In the genomic region with DNA sequence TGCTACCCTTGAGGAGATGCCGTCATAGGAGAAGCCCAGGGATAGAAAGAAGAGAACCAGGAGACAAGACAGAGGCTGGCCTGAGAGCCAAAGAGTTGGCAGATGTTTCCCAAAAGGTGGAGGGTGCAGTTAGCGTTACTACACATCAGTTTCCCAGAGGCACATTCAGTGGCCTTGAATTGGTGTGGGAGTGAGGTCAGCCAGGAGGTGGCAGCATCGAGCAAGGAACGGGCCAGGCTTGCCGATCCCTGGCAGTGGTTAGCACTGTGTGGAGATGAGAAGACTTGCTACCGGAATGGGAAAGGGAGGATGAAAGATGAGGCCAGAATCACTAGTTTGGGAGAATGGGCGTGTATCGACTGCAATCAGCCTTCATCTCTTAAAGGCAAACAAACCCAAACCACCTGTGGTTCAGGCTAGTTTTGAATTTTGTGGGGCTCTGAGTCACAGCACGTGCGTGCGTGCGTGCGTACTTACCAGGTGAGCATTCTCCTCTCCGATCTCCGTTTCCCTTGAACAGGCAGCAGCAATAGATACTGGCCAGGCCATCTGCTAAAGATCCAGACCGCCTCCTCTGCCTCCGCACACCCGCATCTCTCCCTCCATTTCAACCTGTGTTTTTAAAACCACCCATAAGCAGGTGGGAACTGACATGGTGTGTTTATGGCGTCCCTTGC, we compare ENCODE assay signal across 8 mouse cellular contexts. TPM values are rescaled to one million over a fixed set of nuclear protein-coding genes. Genes with fewer than 3 reads are reported as not detected.
DNase-seq lines count a peak whose midpoint lies in the region; ATAC-seq and TF ChIP-seq lines count a peak whose summit lies in the region.

No protein-coding gene starts in this region.

- H3K27ac ChIP-seq in heart, embryonic 11.5 days (ENCODE audit: low read depth, low read length): no peak overlapping the region
- H3K27ac ChIP-seq in limb, embryonic 13.5 days: no peak overlapping the region
- no peak overlapping the region for H3K27ac ChIP-seq in midbrain, postnatal 0 days (ENCODE audit: low read depth, low read length)

- no peak overlapping the region for H3K4me3 ChIP-seq in heart, embryonic 11.5 days (ENCODE audit: low read depth, low read length)
- no peak overlapping the region for H3K4me3 ChIP-seq in limb, embryonic 13.5 days
- no peak overlapping the region for H3K4me3 ChIP-seq in midbrain, postnatal 0 days (ENCODE audit: low read depth, low read length)

- no peak for ATAC-seq in heart, embryonic 11.5 days (replicated peaks; ENCODE audit: insufficient number of reproducible peaks, low FRiP score, low TSS enrichment)
- ATAC-seq in limb, embryonic 13.5 days (ENCODE audit: low FRiP score, low read depth): peak; percentile 57; the same call in 1 of the 2 replicates
- ATAC-seq in midbrain, postnatal 0 days (ENCODE audit: low FRiP score): peak; percentile 79; the same call in 1 of the 2 replicates

- H3K4me2 ChIP-seq in heart, embryonic 11.5 days: no peak overlapping the region
- H3K4me2 ChIP-seq in limb, embryonic 13.5 days (replicated peaks): no peak overlapping the region
- H3K4me2 ChIP-seq in midbrain, postnatal 0 days (ENCODE audit: low read depth, low read length, poor library complexity, severe bottlenecking): no peak overlapping the region

- H3K9me3 ChIP-seq in heart, embryonic 11.5 days (replicated peaks; ENCODE audit: control insufficient read depth, low read length): no peaks in the 10 kb centered on the region
- no peaks in the 10 kb centered on the region for H3K9me3 ChIP-seq in limb, embryonic 13.5 days
- H3K9me3 ChIP-seq in midbrain, postnatal 0 days (ENCODE audit: low read length): no peaks in the 10 kb centered on the region

- no peaks in the 10 kb centered on the region for H3K36me3 ChIP-seq in heart, embryonic 11.5 days (ENCODE audit: control insufficient read depth, insufficient read depth, low read length)
- no peaks in the 10 kb centered on the region for H3K36me3 ChIP-seq in limb, embryonic 13.5 days
- H3K36me3 ChIP-seq in midbrain, postnatal 0 days (ENCODE audit: insufficient read depth, low read length): no peaks in the 10 kb centered on the region

- DNase-seq in heart, adult 11 months: peak; percentile 93
- peak; percentile 88 for DNase-seq in embryo, embryonic 10.5 days (ENCODE audit: low spot score)
- peak; percentile 69 for DNase-seq in gastrocnemius, postnatal 25 days
- peak; percentile 43 to 78 for DNase-seq in kidney, adult 8-10 months
- peak; percentile 81 for DNase-seq in midbrain, postnatal 0 days (ENCODE audit: low spot score)
- DNase-seq in spleen, postnatal 36 days (ENCODE audit: low spot score in 2 of 2): peak; percentile 42 to 46

- 39% methylated on average over 19 of the region's 19 CpGs for WGBS in heart, embryonic 11.5 days (ENCODE audit: insufficient replicate concordance)
- WGBS in limb, embryonic 13.5 days: 48% methylated on average over 19 of the region's 19 CpGs
- WGBS in midbrain, postnatal 0 days: 56% methylated on average over 19 of the region's 19 CpGs

- H3K9ac ChIP-seq in heart, embryonic 11.5 days (ENCODE audit: low read depth, low read length): no peak overlapping the region
- H3K9ac ChIP-seq in limb, embryonic 13.5 days: no peak overlapping the region
- no peak overlapping the region for H3K9ac ChIP-seq in midbrain, postnatal 0 days (replicated peaks; ENCODE audit: low read length, poor library complexity, severe bottlenecking)

- TF ChIP-seq CTCF in midbrain, postnatal 0 days (IDR thresholded peaks at IDR 0.05): peak; percentile 96

- H3K4me1 ChIP-seq in heart, embryonic 11.5 days (ENCODE audit: control insufficient read depth, insufficient read depth, low read length): peaks cover 11% of the 10 kb centered on the region
- H3K4me1 ChIP-seq in limb, embryonic 13.5 days: no peaks in the 10 kb centered on the region
- no peaks in the 10 kb centered on the region for H3K4me1 ChIP-seq in midbrain, postnatal 0 days (ENCODE audit: insufficient read depth, low read length)

- peaks cover 7% of the 10 kb centered on the region for H3K27me3 ChIP-seq in heart, embryonic 11.5 days (ENCODE audit: control insufficient read depth, insufficient read depth, low read length)
- H3K27me3 ChIP-seq in limb, embryonic 13.5 days: peaks cover 12% of the 10 kb centered on the region
- no peaks in the 10 kb centered on the region for H3K27me3 ChIP-seq in midbrain, postnatal 0 days (ENCODE audit: insufficient read depth, low read length)

RNA-seq across cellular contexts. Expression of a gene that starts 29.5 kb away (rescaled TPM):
- polyA plus RNA-seq in heart, embryonic 11.5 days (2014; fragmentation: Nextera tagmentation; extraction: Ambion mirVana): 3,916 and 3,947 TPM in 2 replicates
- total RNA-seq in gastrocnemius, postnatal 25 days (2021): 1 to 10 TPM; 6.2 to 8.4 TPM
- 84.9 and 88.9 TPM in 2 replicates for polyA plus RNA-seq in limb, embryonic 13.5 days (2015; fragmentation: Nextera tagmentation; extraction: Ambion mirVana)
- 0.52 and 1.0 TPM in 2 replicates for total RNA-seq in midbrain, postnatal 0 days (2014; rRNA removed)
- 0.51 and 1.3 TPM in 2 replicates for polyA plus RNA-seq in midbrain, postnatal 0 days (2015; fragmentation: Nextera tagmentation; extraction: Ambion mirVana)

RNA-seq across cellular contexts. Expression of a gene that starts 47.3 kb away (rescaled TPM):
- 2.3 and 3.1 TPM in 2 replicates for polyA plus RNA-seq in heart, embryonic 11.5 days (2014; fragmentation: Nextera tagmentation; extraction: Ambion mirVana)
- not detected for total RNA-seq in gastrocnemius, postnatal 25 days (2021)
- 7.2 and 8.5 TPM in 2 replicates for polyA plus RNA-seq in limb, embryonic 13.5 days (2015; fragmentation: Nextera tagmentation; extraction: Ambion mirVana)
- total RNA-seq in midbrain, postnatal 0 days (2014; rRNA removed): 0.90 and 1.9 TPM in 2 replicates
- polyA plus RNA-seq in midbrain, postnatal 0 days (2015; fragmentation: Nextera tagmentation; extraction: Ambion mirVana): 0.56 and 0.64 TPM in 2 replicates

RNA-seq across cellular contexts. Expression of a gene that starts 53.4 kb away (rescaled TPM):
- 0.03 TPM in 1 of 2 replicates, not detected in the other for polyA plus RNA-seq in heart, embryonic 11.5 days (2014; fragmentation: Nextera tagmentation; extraction: Ambion mirVana)
- total RNA-seq in gastrocnemius, postnatal 25 days (2021): under 1 TPM in 1 of 2 experiments, not detected in 1; 0.11 TPM
- 6.1 and 7.5 TPM in 2 replicates for polyA plus RNA-seq in limb, embryonic 13.5 days (2015; fragmentation: Nextera tagmentation; extraction: Ambion mirVana)
- 0.24 and 2.9 TPM in 2 replicates for total RNA-seq in midbrain, postnatal 0 days (2014; rRNA removed)
- 0.09 and 0.16 TPM in 2 replicates for polyA plus RNA-seq in midbrain, postnatal 0 days (2015; fragmentation: Nextera tagmentation; extraction: Ambion mirVana)

Comparison
In these comparisons a context has a peak if more than half of its experiments do, and no peak if none do; other contexts are left out.
1. RNA of a gene that starts 29.5 kb away (polyA plus RNA-seq): 3,916 to 3,947 TPM in heart, embryonic 11.5 days and 84.9 to 88.9 TPM in limb, embryonic 13.5 days; 0.51 to 1.3 TPM in midbrain, postnatal 0 days; every median in the first group is over 10 times any median in the second.
2. Peak in every context shown above with its lines, with median percentiles within 50 percentile points of each other: DNase-seq.